Mouse (Mus musculus) heart, adult 2 months (tissue): ENCODE results near the gene Il6ra.
"Not testable (repeated sequence)": the region's sequence is repeated elsewhere in the genome, so short reads cannot be mapped to it uniquely, and the experiment has no call there.

Experiments used
- CTCF ChIP-seq: fragments of 200-600 bp; IDR thresholded peaks from 2 replicates; pipeline ENCODE4 v1.8.1; 2022; ENCODE audit warnings: antibody characterized with exemption, mild to moderate bottlenecking, moderate library complexity
- POLR2A ChIP-seq: fragments of 200-500 bp; IDR thresholded peaks from 2 replicates; pipeline ENCODE4 v1.6.1; 2011; ENCODE audit warnings: mild to moderate bottlenecking, low read depth, low read length, control low read depth; ENCODE audit not compliant: insufficient read depth

DNA sequence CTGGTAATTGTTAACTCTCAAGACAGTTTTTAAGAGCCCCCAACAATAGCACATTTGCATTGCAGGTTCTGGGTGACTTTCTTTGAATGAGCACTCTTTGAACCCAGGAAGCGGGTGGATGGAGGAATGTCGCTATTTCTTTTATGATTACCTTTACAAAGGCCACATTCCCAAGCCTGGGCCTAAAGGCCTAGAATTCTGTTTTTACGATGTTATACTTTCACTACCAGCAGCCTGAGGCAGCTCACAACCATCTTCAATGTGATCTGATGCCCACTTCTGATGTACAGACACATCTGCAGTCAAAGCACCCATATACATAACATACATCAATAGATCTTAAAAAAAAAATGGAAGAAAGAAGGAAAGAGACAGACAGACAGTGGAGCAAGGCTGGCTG is 49.7 kb downstream of the Il6ra start:
- not testable (repeated sequence) for TF ChIP-seq CTCF, POLR2A
